Comparison of ENCODE assay signal across 8 mouse cellular contexts in the genomic region with DNA sequence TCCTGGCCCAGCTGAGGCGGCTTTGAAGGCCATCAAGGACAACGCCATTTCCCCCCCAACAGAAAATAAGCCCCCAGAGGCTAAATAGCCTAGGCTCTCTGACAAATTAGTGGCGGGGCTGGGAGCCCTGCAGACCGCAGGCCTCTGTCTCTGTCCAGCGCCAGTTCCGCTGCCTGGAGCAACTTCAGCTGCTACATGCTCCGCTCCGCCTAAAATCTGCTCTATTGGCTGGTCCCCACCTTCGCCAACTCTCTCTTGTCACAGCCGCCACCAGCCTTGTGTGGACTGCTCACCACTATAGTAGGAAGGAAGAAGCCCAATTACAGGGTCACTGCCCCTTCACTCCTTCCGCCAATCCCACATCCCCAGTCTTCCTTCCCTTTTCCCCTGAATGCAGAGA. TPM values are rescaled to one million over a fixed set of nuclear protein-coding genes. Genes with fewer than 3 reads are reported as not detected.
DNase-seq lines count a peak whose midpoint lies in the region; ATAC-seq and TF ChIP-seq lines count a peak whose summit lies in the region.

No protein-coding gene starts in this region.

- no peak for TF ChIP-seq EP300 in heart, postnatal 0 days (IDR thresholded peaks at IDR 0.05; ENCODE audit: low read depth)

- H3K36me3 ChIP-seq in G1E (replicated peaks), result peaks cover 65% of the 10 kb centered on the region
- H3K36me3 ChIP-seq in heart, postnatal 0 days (replicated peaks; ENCODE audit: control insufficient read depth, insufficient read depth, low read length), result no peaks in the 10 kb centered on the region
- H3K36me3 ChIP-seq in liver, embryonic 15.5 days (replicated peaks), result peaks cover 4% of the 10 kb centered on the region

- no peak overlapping the region for H3K9ac ChIP-seq in heart, postnatal 0 days (replicated peaks; ENCODE audit: low read depth, low read length)
- H3K9ac ChIP-seq in liver, embryonic 15.5 days, result no peak overlapping the region

- TF ChIP-seq CTCF in G1E (IDR thresholded peaks at IDR 0.05; ENCODE audit: low read depth, low read length), result no peak
- no peak for TF ChIP-seq CTCF in heart, postnatal 0 days (IDR thresholded peaks at IDR 0.05; ENCODE audit: low read depth)
- TF ChIP-seq CTCF in layer of hippocampus, adult 2 months (conservative IDR thresholded peaks at IDR 0.05), result no peak

- peak overlapping the region; percentile 36 for H3K4me2 ChIP-seq in heart, postnatal 0 days (ENCODE audit: low read depth, low read length)
- peak overlapping the region; percentile 98 for H3K4me2 ChIP-seq in liver, embryonic 15.5 days

- no peaks in the 10 kb centered on the region for H3K27me3 ChIP-seq in G1E (ENCODE audit: insufficient read depth, low read length)
- H3K27me3 ChIP-seq in heart, postnatal 0 days (ENCODE audit: control insufficient read depth, insufficient read depth, low read length), result no peaks in the 10 kb centered on the region
- peaks cover 25% of the 10 kb centered on the region for H3K27me3 ChIP-seq in liver, embryonic 15.5 days

- peak overlapping the region; percentile 63; the same call in 1 of the 2 replicates for H3K4me3 ChIP-seq in G1E (ENCODE audit: low read depth, low read length)
- 0 out of 2 replicates have a peak overlapping the region, but pooled peaks have one; percentile 6 for H3K4me3 ChIP-seq in heart, postnatal 0 days (ENCODE audit: low read depth, low read length)
- H3K4me3 ChIP-seq in liver, embryonic 15.5 days (replicated peaks), result peak overlapping the region; percentile 23
- H3K4me3 ChIP-seq in layer of hippocampus, adult 2 months, result no peak overlapping the region; the same call in 1 of the 2 replicates

- H3K9me3 ChIP-seq in G1E (replicated peaks), result no peaks in the 10 kb centered on the region
- H3K9me3 ChIP-seq in heart, postnatal 0 days (replicated peaks; ENCODE audit: control insufficient read depth, low read length), result no peaks in the 10 kb centered on the region
- no peaks in the 10 kb centered on the region for H3K9me3 ChIP-seq in liver, embryonic 15.5 days (replicated peaks)

- no peak overlapping the region for H3K27ac ChIP-seq in heart, postnatal 0 days (ENCODE audit: low read depth)
- 0 out of 2 replicates have a peak overlapping the region, but pooled peaks have one; percentile 48 for H3K27ac ChIP-seq in liver, embryonic 15.5 days (replicated peaks)
- no peak overlapping the region for H3K27ac ChIP-seq in layer of hippocampus, adult 2 months

- peaks cover 87% of the 10 kb centered on the region for H3K4me1 ChIP-seq in G1E (ENCODE audit: insufficient read depth, low read depth, low read length)
- H3K4me1 ChIP-seq in heart, postnatal 0 days (ENCODE audit: control insufficient read depth, insufficient read depth), result peaks cover 65% of the 10 kb centered on the region
- H3K4me1 ChIP-seq in liver, embryonic 15.5 days (replicated peaks), result peaks cover 90% of the 10 kb centered on the region

- no peak for ATAC-seq in G1E (ENCODE audit: extremely low read depth, insufficient number of reproducible peaks, low FRiP score, poor library complexity, severe bottlenecking)
- no peak for ATAC-seq in heart, postnatal 0 days (ENCODE audit: insufficient read depth, low read depth)
- no peak for ATAC-seq in liver, embryonic 15.5 days (ENCODE audit: insufficient read depth)

- peak; percentile 44 for DNase-seq in embryo, embryonic 10 days (ENCODE audit: low spot score)
- no peak for DNase-seq in embryo, embryonic 9.5 days (ENCODE audit: extremely low spot score)
- no peak for DNase-seq in G1E (ENCODE audit: low spot score)
- DNase-seq in heart, postnatal 0 days (ENCODE audit: low spot score), result peak; percentile 30
- no peak for DNase-seq in frontal cortex, postnatal 10 days (ENCODE audit: low spot score in 2 of 2)
- no peak for DNase-seq in layer of hippocampus, adult 2 months (ENCODE audit: low spot score in 2 of 2)
- no peak for DNase-seq in left cerebral cortex, adult 8-10 months (ENCODE audit: low spot score in 2 of 2)

- WGBS in heart, postnatal 0 days, result 46% methylated on average over 11 of the region's 11 CpGs
- 31% methylated on average over 11 of the region's 11 CpGs for WGBS in liver, embryonic 15.5 days (ENCODE audit: insufficient replicate concordance)

RNA-seq across cellular contexts. Expression of a gene that starts 5.2 kb away (rescaled TPM):
- total RNA-seq in G1E (2014; fragmentation: Nextera tagmentation) (94.9 and 95.4 TPM in 2 replicates), G1E (2017) (14.9 and 17.6 TPM in 2 replicates)
- polyA plus RNA-seq in G1E (2012), result 40.0 and 71.1 TPM in 2 replicates
- 14.1 and 17.3 TPM in 2 replicates for total RNA-seq in heart, postnatal 0 days (2014; rRNA removed; ENCODE audit: low replicate concordance)
- polyA plus RNA-seq in heart, postnatal 0 days (2015; fragmentation: Nextera tagmentation; extraction: Ambion mirVana), result 16.4 and 17.2 TPM in 2 replicates
- 10.8 and 11.4 TPM in 2 replicates for polyA plus RNA-seq in liver, embryonic 15.5 days (2015; fragmentation: Nextera tagmentation; extraction: Ambion mirVana)
- 10 to 100 TPM; 61.0 to 65.9 TPM for total RNA-seq in layer of hippocampus, adult 2 months (2021)
- total RNA-seq in left cerebral cortex, adult 8-10 months (2022), result 10 to 100 TPM; 54.7 to 62.8 (median 59.4) TPM

RNA-seq across cellular contexts. Expression of a gene that starts 53.1 kb away (rescaled TPM):
- total RNA-seq in G1E (2014; fragmentation: Nextera tagmentation) (25.1 and 29.0 TPM in 2 replicates), G1E (2017) (25.6 and 26.0 TPM in 2 replicates)
- polyA plus RNA-seq in G1E (2012), result 6.7 and 9.4 TPM in 2 replicates
- 21.4 and 25.2 TPM in 2 replicates for total RNA-seq in heart, postnatal 0 days (2014; rRNA removed; ENCODE audit: low replicate concordance)
- polyA plus RNA-seq in heart, postnatal 0 days (2015; fragmentation: Nextera tagmentation; extraction: Ambion mirVana), result 51.7 and 58.4 TPM in 2 replicates
- 26.4 and 28.4 TPM in 2 replicates for polyA plus RNA-seq in liver, embryonic 15.5 days (2015; fragmentation: Nextera tagmentation; extraction: Ambion mirVana)
- 10 to 100 TPM; 36.8 to 38.6 TPM for total RNA-seq in layer of hippocampus, adult 2 months (2021)
- total RNA-seq in left cerebral cortex, adult 8-10 months (2022), result 10 to 100 TPM; 23.9 to 35.7 (median 30.9) TPM

Comparison
In these comparisons a context has a peak if more than half of its experiments do, and no peak if none do; other contexts are left out.
1. DNase-seq: peak in embryo, embryonic 10 days (single experiment) and heart, postnatal 0 days (single experiment); none in embryo, embryonic 9.5 days (single experiment), G1E (single experiment), frontal cortex, postnatal 10 days (0 of 2), layer of hippocampus, adult 2 months (0 of 2) and left cerebral cortex, adult 8-10 months (0 of 2).